ENCODE assay signal across 21 mouse cellular contexts in the genomic region with DNA sequence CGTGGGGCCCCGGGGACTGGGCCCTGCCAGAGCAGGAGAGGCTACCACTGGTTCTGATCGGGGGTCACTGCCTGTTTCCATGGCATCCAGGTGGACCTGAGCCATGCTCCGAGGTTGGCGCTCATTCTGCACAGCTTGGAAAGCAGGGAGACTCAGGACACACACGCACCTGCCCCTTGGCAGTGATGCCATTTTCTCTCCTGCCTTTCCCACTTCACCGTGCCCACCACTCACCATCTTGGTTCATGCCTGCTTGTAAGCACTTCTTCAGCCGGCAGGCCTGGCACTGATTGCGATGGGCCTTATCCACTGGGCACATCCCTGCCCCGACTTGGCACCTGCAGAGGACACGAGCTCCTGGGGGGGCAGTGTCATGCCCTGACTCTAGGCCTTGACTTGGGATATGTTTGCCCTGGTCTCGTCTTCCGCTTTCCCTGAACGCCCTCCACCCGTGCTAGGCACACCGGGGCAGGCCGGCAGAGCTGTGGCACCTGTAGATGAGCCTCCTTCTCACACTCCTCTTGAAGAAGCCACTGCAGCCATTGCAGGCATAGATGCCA. TPM values are rescaled to one million over a fixed set of nuclear protein-coding genes. Genes with fewer than 3 reads are reported as not detected.
DNase-seq lines count a peak whose midpoint lies in the region; ATAC-seq and TF ChIP-seq lines count a peak whose summit lies in the region.
"Had no signal": no experiment of that assay in that cellular context is flagged by ENCODE, and none has a peak within 500 bp of the region (broad histone marks: within the 10 kb centered on the region; RNA-seq: fewer than 3 reads in every experiment).

No protein-coding gene starts in this region.

- H3K4me3 ChIP-seq in intestine, embryonic 15.5 days (replicated peaks) = no peak overlapping the region
- peak overlapping the region; percentile 29; the same call in 1 of the 2 replicates for H3K4me3 ChIP-seq in intestine, postnatal 0 days (ENCODE audit: low read depth, low read length)
- H3K4me3 ChIP-seq: embryonic facial prominence, embryonic 10.5 days; heart, embryonic 12.5 days; hindbrain, embryonic 15.5 days had no signal

- no peak for ATAC-seq in intestine, embryonic 15.5 days
- no peak for ATAC-seq in intestine, postnatal 0 days
- no peak for ATAC-seq in megakaryocyte-erythroid progenitor cell, adult 5-6 weeks (replicated peaks; ENCODE audit: low FRiP score, low TSS enrichment, poor library complexity, severe bottlenecking)
- ATAC-seq: forebrain, embryonic 14.5 days had no signal

- peak overlapping the region; percentile 48 for H3K27ac ChIP-seq in intestine, embryonic 15.5 days
- peak overlapping the region; percentile 71 for H3K27ac ChIP-seq in intestine, postnatal 0 days (ENCODE audit: low read depth, low read length)
- H3K27ac ChIP-seq: embryonic facial prominence, embryonic 10.5 days; hindbrain, embryonic 15.5 days had no signal

- H3K36me3 ChIP-seq in intestine, embryonic 15.5 days = no peaks in the 10 kb centered on the region
- no peaks in the 10 kb centered on the region for H3K36me3 ChIP-seq in intestine, postnatal 0 days (ENCODE audit: control insufficient read depth, insufficient read depth)
- H3K36me3 ChIP-seq: embryonic facial prominence, embryonic 10.5 days; G1E; heart, embryonic 12.5 days; hindbrain, embryonic 15.5 days had no signal

- H3K9ac ChIP-seq in intestine, embryonic 15.5 days = no peak overlapping the region
- H3K9ac ChIP-seq in intestine, postnatal 0 days (ENCODE audit: low read depth, low read length) = no peak overlapping the region
- H3K9ac ChIP-seq: heart, embryonic 12.5 days; hindbrain, embryonic 15.5 days had no signal

- peaks cover 18% of the 10 kb centered on the region for H3K4me1 ChIP-seq in intestine, embryonic 15.5 days (replicated peaks)
- H3K4me1 ChIP-seq in intestine, postnatal 0 days (replicated peaks; ENCODE audit: control insufficient read depth, insufficient read depth, low read length) = peaks cover 10% of the 10 kb centered on the region; the same call in 1 of the 2 replicates
- H3K4me1 ChIP-seq: hindbrain, embryonic 15.5 days had no signal

- DNase-seq in cerebellum, postnatal 14 days = peak; percentile 73 to 77
- no peak for DNase-seq in cerebellum, adult 11 months
- DNase-seq in left cerebral cortex, postnatal 4 days = peak; percentile 26
- no peak for DNase-seq in left cerebral cortex, adult 9 months (ENCODE audit: low spot score in 2 of 2)
- no peak for DNase-seq in urinary bladder, postnatal 14 days (ENCODE audit: low spot score)
- DNase-seq: adrenal gland, adult 8-10 months; adrenal gland, postnatal 36 days; heart, postnatal 36 days had no signal

- H3K27me3 ChIP-seq in intestine, embryonic 15.5 days (replicated peaks) = no peaks in the 10 kb centered on the region
- H3K27me3 ChIP-seq in intestine, postnatal 0 days (replicated peaks; ENCODE audit: control insufficient read depth, insufficient read depth, low read length) = no peaks in the 10 kb centered on the region
- H3K27me3 ChIP-seq: heart, embryonic 12.5 days; hindbrain, embryonic 15.5 days had no signal

- peak overlapping the region; percentile 37 for H3K4me2 ChIP-seq in intestine, embryonic 15.5 days (replicated peaks)
- peak overlapping the region; percentile 57 for H3K4me2 ChIP-seq in intestine, postnatal 0 days (replicated peaks; ENCODE audit: low read depth)
- H3K4me2 ChIP-seq: heart, embryonic 12.5 days; hindbrain, embryonic 15.5 days had no signal

- intact Hi-C loops in left cerebral cortex, postnatal 4 days (cut with DNase I) = no loop called here

- TF ChIP-seq CTCF in intestine, postnatal 0 days (IDR thresholded peaks at IDR 0.05; ENCODE audit: low read depth) = no peak

- H3K9me3 ChIP-seq in intestine, embryonic 15.5 days = no peaks in the 10 kb centered on the region
- H3K9me3 ChIP-seq in intestine, postnatal 0 days (ENCODE audit: control insufficient read depth) = no peaks in the 10 kb centered on the region
- H3K9me3 ChIP-seq: embryonic facial prominence, embryonic 10.5 days; G1E; heart, embryonic 12.5 days; hindbrain, embryonic 15.5 days had no signal

- WGBS in intestine, embryonic 15.5 days = 87% methylated on average over 17 of the region's 17 CpGs
- WGBS in intestine, postnatal 0 days = 65% methylated on average over 17 of the region's 17 CpGs

RNA-seq across cellular contexts. Expression of gene Nr2e3, which starts 11.7 kb away (rescaled TPM):
- total RNA-seq in left cerebral cortex, postnatal 4 days (2021) = not detected
- 8.0 and 9.0 TPM in 2 replicates for polyA plus RNA-seq in intestine, embryonic 15.5 days (2015; fragmentation: Nextera tagmentation; extraction: Ambion mirVana)
- polyA plus RNA-seq in intestine, postnatal 0 days (2015; fragmentation: Nextera tagmentation; extraction: Ambion mirVana) = 42.0 and 48.5 TPM in 2 replicates
- total RNA-seq in megakaryocyte-erythroid progenitor cell, adult 5-6 weeks (2014; fragmentation: Nextera tagmentation) = not detected in 2 replicates
- total RNA-seq in megakaryocyte-erythroid progenitor cell, adult 5-6 weeks (2017) = not detected in 2 replicates
- total RNA-seq: adrenal gland, adult 8-10 months; adrenal gland, postnatal 36 days; gastrocnemius, adult 8-10 months; gastrocnemius, postnatal 4 days; heart, adult 8-10 months; heart, postnatal 36 days had no signal
- polyA plus RNA-seq: forebrain, embryonic 14.5 days; G1E; heart, embryonic 16.5 days; hindbrain, embryonic 11.5 days; hindbrain, embryonic 15.5 days had no signal

Comparison
In these comparisons a context has a peak if more than half of its experiments do, and no peak if none do; other contexts are left out.
1. DNase-seq: peak in cerebellum, postnatal 14 days (2 of 2) and left cerebral cortex, postnatal 4 days (single experiment); none in cerebellum, adult 11 months (single experiment), left cerebral cortex, adult 9 months (0 of 2) and urinary bladder, postnatal 14 days (single experiment).